Mouse (Mus musculus) stomach, embryonic 14.5 days (tissue): ENCODE data around the gene Tpcn2. TPM values are rescaled to one million over a fixed set of nuclear protein-coding genes. Genes with fewer than 3 reads are reported as not detected.
A peak's percentile ranks its signal among the peaks of the same experiment; 100 is the strongest.

Source experiments
- ATAC-seq: fragments of 200-750 bp; cut with Nextera tagmentation; 2 replicates; pipeline ENCODE4 v1.8.0; 2017; ENCODE audit warnings: low read depth, moderate TSS enrichment; ENCODE audit not compliant: insufficient number of reproducible peaks, insufficient read depth, low FRiP score
- H3K27ac ChIP-seq: fragments of 300-500 bp; sonication (generic); 2 replicates; pipeline ENCODE4 v1.5.1; 2014; ENCODE audit warnings: mild to moderate bottlenecking, low read length, moderate library complexity, mixed read lengths
- H3K27me3 ChIP-seq: fragments of 300-500 bp; sonication (generic); 2 replicates; pipeline ENCODE4 v1.6.1; 2014; ENCODE audit warnings: low read length, control low read depth, mixed read lengths; ENCODE audit not compliant: control insufficient read depth, insufficient read depth
- H3K36me3 ChIP-seq: fragments of 300-500 bp; sonication (generic); 2 replicates; pipeline ENCODE4 v1.6.1; 2014; ENCODE audit warnings: mild to moderate bottlenecking, control low read depth, low read length, moderate library complexity, mixed read lengths; ENCODE audit not compliant: control insufficient read depth, insufficient read depth
- H3K4me1 ChIP-seq: fragments of 300-500 bp; sonication (generic); 2 replicates; pipeline ENCODE4 v1.6.1; 2014; ENCODE audit warnings: low read length, control low read depth, mixed read lengths; ENCODE audit not compliant: control insufficient read depth, insufficient read depth
- H3K4me2 ChIP-seq: fragments of 300-500 bp; sonication (generic); replicated peaks from 2 replicates; pipeline ENCODE4 v1.6.1; 2014; ENCODE audit warnings: low read depth, low read length, control low read depth
- H3K4me3 ChIP-seq: fragments of 300-500 bp; sonication (generic); 2 replicates; pipeline ENCODE4 v1.5.1; 2014; ENCODE audit warnings: low read depth, low read length, control low read depth
- H3K9ac ChIP-seq: fragments of 300-500 bp; sonication (generic); replicated peaks from 2 replicates; pipeline ENCODE4 v1.6.1; 2014; ENCODE audit warnings: low read depth, mild to moderate bottlenecking, control low read depth, low read length, moderate library complexity, mixed read lengths
- H3K9me3 ChIP-seq: fragments of 300-500 bp; sonication (generic); 2 replicates; pipeline ENCODE4 v1.6.1; 2016; ENCODE audit warnings: low read depth, low read length, control low read depth; ENCODE audit not compliant: control insufficient read depth
- WGBS: fragments of 180-500 bp; shearing (Covaris S2); extraction: QIAGEN DNeasy Blood & Tissue Kit; methylation state at CpG from one replicate; pipeline ENCODE4 v1.1.7; 2014; 5-methylcytosine and 5-hydroxymethylcytosine counted together
- polyA plus RNA-seq: library from polyadenylated mRNA; unstranded; fragments of >200 nt; fragmentation: Nextera tagmentation; extraction: Ambion mirVana; gene quantifications from 2 replicates; pipeline ENCODE4 v1.2.1, GENCODE M21; 2014

Tpcn2 gene
- polyA plus RNA-seq, 1 experiment from 2014 or later = 5.3 TPM

DNA sequence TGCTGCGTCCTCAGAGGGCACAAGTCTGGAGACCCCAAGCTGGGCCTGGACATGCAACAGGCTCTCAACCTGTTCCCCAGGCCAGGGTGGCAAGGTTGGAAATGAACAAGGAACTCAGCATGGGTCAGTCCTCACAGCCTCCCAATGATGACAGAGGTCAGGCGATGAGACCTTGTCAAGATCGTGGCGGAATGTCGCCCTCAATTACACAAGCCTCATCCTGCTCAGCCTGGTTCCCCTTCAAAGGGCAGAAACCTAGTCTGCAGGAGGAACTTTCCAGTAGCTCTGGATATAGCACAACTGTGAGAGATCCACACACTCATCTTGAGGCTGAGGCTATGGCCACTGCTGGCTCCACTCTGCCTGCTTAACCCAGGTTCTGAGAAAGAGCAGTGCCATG, 12.9 kb downstream of the Tpcn2 start:
- no peak overlapping the region for H3K4me2 ChIP-seq
- H3K27me3 ChIP-seq = no peaks in the 10 kb centered on the region
- ATAC-seq = no peak
- 95% methylated on average over 5 of the region's 5 CpGs for WGBS
- H3K4me1 ChIP-seq = no peaks in the 10 kb centered on the region
- H3K4me3 ChIP-seq = no peak overlapping the region
- no peak overlapping the region for H3K27ac ChIP-seq
- no peaks in the 10 kb centered on the region for H3K9me3 ChIP-seq
- no peak overlapping the region for H3K9ac ChIP-seq
- peaks cover 51% of the 10 kb centered on the region for H3K36me3 ChIP-seq

GRCm38 (mm10) chr7:145268890-145269289, 14.9 kb downstream of the Tpcn2 start:
- H3K27ac ChIP-seq = peak overlapping the region; percentile 2; the same call in 1 of the 2 replicates
- peaks cover 43% of the 10 kb centered on the region for H3K36me3 ChIP-seq

GRCm38 (mm10) chr7:145266011-145266410, 17.8 kb downstream of the Tpcn2 start:
- no peaks in the 10 kb centered on the region for H3K27me3 ChIP-seq
- H3K27ac ChIP-seq = no peak overlapping the region
- no peak overlapping the region for H3K4me2 ChIP-seq
- H3K9me3 ChIP-seq = no peaks in the 10 kb centered on the region
- WGBS = 92% methylated on average over 2 of the region's 2 CpGs
- H3K36me3 ChIP-seq = peaks cover 32% of the 10 kb centered on the region
- no peaks in the 10 kb centered on the region for H3K4me1 ChIP-seq
- no peak for ATAC-seq
- H3K4me3 ChIP-seq = no peak overlapping the region
- H3K9ac ChIP-seq = no peak overlapping the region

More at GRCm38 (mm10) chr7:145268890-145269289, 14.9 kb downstream of the Tpcn2 start:
- no peaks in the 10 kb centered on the region for H3K9me3 ChIP-seq
- peak; percentile 80 for ATAC-seq
- no peak overlapping the region for H3K4me2 ChIP-seq
- WGBS = 72% methylated on average over 7 of the region's 7 CpGs
- no peak overlapping the region for H3K4me3 ChIP-seq
- H3K4me1 ChIP-seq = no peaks in the 10 kb centered on the region
- no peak overlapping the region for H3K9ac ChIP-seq
- H3K27me3 ChIP-seq = no peaks in the 10 kb centered on the region

- Histone ChIP-seq H3K9me3 (no peaks in the 10 kb centered on the region), H3K27ac (no peak overlapping the region), H3K27me3 (no peaks in the 10 kb centered on the region), H3K4me3 (no peak overlapping the region), H3K4me1 (no peaks in the 10 kb centered on the region), H3K36me3 (peaks cover 20% of the 10 kb centered on the region; the same call in 1 of the 2 replicates), H3K9ac (no peak overlapping the region), H3K4me2 (no peak overlapping the region)
- no peak for ATAC-seq
- 71% methylated on average over 9 of the region's 9 CpGs for WGBS
Measured at GRCm38 (mm10) chr7:145264202-145264601, 19.6 kb downstream of the Tpcn2 start.

GRCm38 (mm10) chr7:145256092-145256491, 27.7 kb downstream of the Tpcn2 start:
- Histone ChIP-seq H3K9me3 (no peaks in the 10 kb centered on the region), H3K4me2 (no peak overlapping the region), H3K9ac (no peak overlapping the region), H3K4me1 (no peaks in the 10 kb centered on the region), H3K4me3 (no peak overlapping the region), H3K36me3 (peaks cover 6% of the 10 kb centered on the region; the same call in 1 of the 2 replicates), H3K27ac (no peak overlapping the region), H3K27me3 (no peaks in the 10 kb centered on the region)
- 94% methylated on average over 1 of the region's 1 CpGs for WGBS
- ATAC-seq = no peak

- no peak overlapping the region for H3K4me2 ChIP-seq
- H3K27ac ChIP-seq = no peak overlapping the region
- H3K27me3 ChIP-seq = no peaks in the 10 kb centered on the region
- H3K4me3 ChIP-seq = no peak overlapping the region
- WGBS = 56% methylated on average over 3 of the region's 3 CpGs
- H3K36me3 ChIP-seq = peaks cover 6% of the 10 kb centered on the region; the same call in 1 of the 2 replicates
- ATAC-seq = no peak
- no peaks in the 10 kb centered on the region for H3K9me3 ChIP-seq
- no peak overlapping the region for H3K9ac ChIP-seq
- no peaks in the 10 kb centered on the region for H3K4me1 ChIP-seq
Measured at GRCm38 (mm10) chr7:145253986-145254630, 29.7 kb downstream of the Tpcn2 start.

- no peak overlapping the region for H3K4me3 ChIP-seq
- ATAC-seq = peak; percentile 69; the same call in 1 of the 2 replicates
- no peak overlapping the region for H3K27ac ChIP-seq
- WGBS = 24% methylated on average over 8 of the region's 8 CpGs
- H3K9me3 ChIP-seq = no peaks in the 10 kb centered on the region
- H3K36me3 ChIP-seq = peaks cover 6% of the 10 kb centered on the region; the same call in 1 of the 2 replicates
- H3K4me2 ChIP-seq = no peak overlapping the region
- H3K4me1 ChIP-seq = no peaks in the 10 kb centered on the region
- no peaks in the 10 kb centered on the region for H3K27me3 ChIP-seq
- H3K9ac ChIP-seq = no peak overlapping the region
Measured at GRCm38 (mm10) chr7:145252715-145253476, 30.9 kb downstream of the Tpcn2 start.

GRCm38 (mm10) chr7:145250225-145250624, 33.6 kb downstream of the Tpcn2 start:
- no peak overlapping the region for H3K9ac ChIP-seq
- H3K27ac ChIP-seq = no peak overlapping the region
- H3K4me3 ChIP-seq = no peak overlapping the region
- H3K4me2 ChIP-seq = no peak overlapping the region
- no peaks in the 10 kb centered on the region; the same call in 1 of the 2 replicates for H3K36me3 ChIP-seq
- 63% methylated on average over 9 of the region's 9 CpGs for WGBS
- no peaks in the 10 kb centered on the region for H3K9me3 ChIP-seq
- H3K27me3 ChIP-seq = no peaks in the 10 kb centered on the region
- ATAC-seq = no peak
- H3K4me1 ChIP-seq = no peaks in the 10 kb centered on the region
